Mouse (Mus musculus) C2C12 (cell line): ENCODE data around the gene Kcnmb2.

Experiments
- CEBPB ChIP-seq: IDR thresholded peaks from one replicate; pipeline ENCODE4 v1.6.1; 2011; ENCODE audit warnings: low read depth, mild to moderate bottlenecking, control low read depth, moderate library complexity
- CTCF ChIP-seq: IDR thresholded peaks from one replicate; pipeline ENCODE4 v1.5.1; 2011; ENCODE audit not compliant: control insufficient read depth, insufficient read depth, insufficient read length
- MYOG ChIP-seq: IDR thresholded peaks from one replicate; pipeline ENCODE4 v1.6.1; 2011; ENCODE audit not compliant: control insufficient read depth, insufficient read length; ENCODE audit errors: extremely low read depth

DNA sequence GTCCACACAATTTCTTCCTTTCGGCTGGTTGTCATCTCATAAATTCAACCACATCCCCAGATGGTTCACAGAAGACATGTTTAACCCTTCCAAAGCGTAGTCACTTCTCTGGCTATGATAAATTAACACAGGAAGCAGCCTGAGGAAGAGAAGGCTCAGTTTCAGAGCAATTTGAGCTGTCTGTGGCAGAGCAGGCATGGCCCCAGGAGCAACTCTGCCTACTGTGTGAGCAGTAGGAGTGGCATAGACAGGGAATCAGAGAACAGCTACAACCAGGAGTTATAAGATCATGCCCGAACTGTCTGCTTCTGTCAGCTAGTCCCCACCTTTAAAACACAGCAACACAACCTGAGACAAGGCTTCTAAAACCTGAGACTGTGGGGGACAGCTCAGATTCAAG, 219.4 kb downstream of the Kcnmb2 start:
- TF ChIP-seq CTCF (no peak), MYOG (no peak), CEBPB (no peak)
